Mouse (Mus musculus): ENCODE results near the gene Spin1. TPM values are rescaled to one million over a fixed set of nuclear protein-coding genes. Genes with fewer than 3 reads are reported as not detected.

Spin1 gene
- polyA plus RNA-seq, 3 experiments from 2014 or later = 38.9 to 41.7 (median 40.0) TPM

Other genes starting within 250 kb of the Spin1 start
- gene Nxnl2, start 70.1 kb downstream of the Spin1 start, polyA plus RNA-seq (2017; shearing (Covaris generic)) = under 1 TPM in 1 of 3 experiments, not detected in 2; 0.69 TPM